Mouse (Mus musculus): ENCODE measurements at regions not wholly inside any gene's neighbourhood (a gene's known extent, or its start where the extent isn't known, plus 50 kb on each side); places are given as distances from the start of the nearest gene placed in this dataset.

DNA sequence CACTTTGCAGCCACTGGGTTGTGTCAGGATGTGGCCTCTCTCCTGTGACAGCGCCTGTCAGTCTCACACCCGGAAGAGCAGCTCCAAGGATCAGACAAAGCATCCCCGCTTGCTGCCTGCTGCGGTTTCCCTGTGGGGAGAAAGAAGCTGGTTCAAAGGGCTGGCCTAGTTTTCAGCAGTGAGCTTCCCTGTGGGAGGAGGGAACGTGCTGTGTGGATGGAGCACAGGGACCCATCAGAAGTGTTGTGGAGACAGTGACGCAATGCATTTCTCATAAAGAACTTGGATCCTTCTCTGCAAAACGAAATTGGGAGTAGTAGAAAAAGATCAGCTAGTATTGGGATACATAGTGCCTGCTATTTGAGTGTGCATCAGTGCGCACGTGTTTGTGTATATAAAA lies 1939.9 kb upstream of the Lrrc6 start:
- DNase-seq, result no peak

DNA sequence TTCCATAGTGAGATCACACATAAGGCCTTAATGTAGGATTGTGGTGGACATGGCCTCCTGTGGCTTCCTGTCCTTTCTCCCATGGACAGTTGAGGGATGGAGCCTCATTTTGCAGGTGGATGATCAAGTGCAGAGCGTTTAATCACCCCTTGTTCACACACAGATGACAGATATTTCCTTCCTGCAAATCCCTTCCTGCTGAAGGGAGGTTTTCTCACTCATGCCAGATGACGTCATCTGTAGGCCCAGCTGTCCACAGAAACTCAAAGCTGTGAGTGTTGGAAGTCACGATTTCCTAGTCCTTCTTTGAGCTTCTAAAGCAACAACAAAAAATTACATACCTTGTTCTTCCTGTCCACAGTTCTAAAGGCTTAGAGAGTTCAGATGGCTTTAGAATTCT lies 1935.3 kb upstream of the Lrrc6 start:
- DNase-seq, result no peak

DNA sequence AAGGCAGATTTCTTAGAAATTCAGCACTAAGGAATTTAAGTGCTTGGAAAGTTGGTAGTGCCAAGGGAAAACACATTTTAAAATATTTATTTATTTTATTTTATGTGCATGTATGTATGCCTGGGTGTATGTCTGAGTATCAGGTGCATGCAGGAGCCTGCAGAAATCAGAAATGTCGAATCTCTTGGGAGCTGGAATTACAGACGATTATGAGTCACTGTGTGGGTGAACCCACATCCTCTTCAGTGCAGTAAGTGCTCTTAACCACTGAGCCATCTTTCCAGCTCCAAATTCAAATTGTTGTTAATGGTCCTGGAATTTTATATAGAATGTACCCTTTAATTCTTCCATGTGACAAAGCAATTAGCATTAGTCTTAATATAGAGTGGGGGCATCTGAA lies 1930.5 kb upstream of the Lrrc6 start:
- DNase-seq, result no peak

DNA sequence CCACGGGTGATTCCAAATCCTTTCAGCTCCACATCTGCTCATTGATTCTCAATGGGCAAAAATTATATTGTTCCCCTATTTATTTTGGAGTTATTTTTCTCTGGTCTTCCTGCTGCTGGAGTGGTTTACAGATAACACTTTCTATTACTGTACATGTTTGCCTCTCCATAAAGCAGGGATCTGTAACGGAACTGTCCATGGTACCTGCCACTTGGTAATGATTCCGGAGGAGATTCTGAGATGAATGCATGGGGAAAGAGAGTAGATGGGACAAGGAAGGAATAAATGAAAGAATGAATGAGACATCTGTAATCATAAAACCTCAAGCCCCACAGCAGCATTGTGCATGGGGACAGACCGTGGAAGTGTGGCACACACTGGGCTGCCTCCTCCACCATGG lies 1929.8 kb upstream of the Lrrc6 start:
- DNase-seq, result peak; percentile 48

GRCm38 (mm10) chr15:68428444-68429228 lies 1927.9 kb upstream of the Lrrc6 start:
- peak; percentile 67 for DNase-seq

DNA sequence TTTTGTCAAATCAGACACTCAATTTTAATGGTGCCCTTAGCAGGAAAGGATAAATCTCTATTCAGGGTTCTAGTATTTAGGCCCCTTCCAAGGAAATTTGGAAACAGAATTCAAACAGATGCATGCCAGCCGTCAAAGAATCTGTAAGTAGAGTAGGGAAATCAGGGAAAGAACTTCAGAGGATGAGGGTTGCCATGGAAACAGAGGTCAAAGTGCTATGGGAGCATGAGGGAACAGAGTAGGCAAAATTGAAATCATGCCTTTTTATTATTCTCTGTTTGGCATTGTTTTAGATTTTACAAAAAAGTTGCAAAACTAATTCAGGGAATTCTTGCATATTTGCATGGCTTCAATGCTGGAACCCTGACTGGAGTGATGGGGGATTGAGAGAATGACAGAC lies 1916.4 kb upstream of the Lrrc6 start:
- DNase-seq, result no peak

DNA sequence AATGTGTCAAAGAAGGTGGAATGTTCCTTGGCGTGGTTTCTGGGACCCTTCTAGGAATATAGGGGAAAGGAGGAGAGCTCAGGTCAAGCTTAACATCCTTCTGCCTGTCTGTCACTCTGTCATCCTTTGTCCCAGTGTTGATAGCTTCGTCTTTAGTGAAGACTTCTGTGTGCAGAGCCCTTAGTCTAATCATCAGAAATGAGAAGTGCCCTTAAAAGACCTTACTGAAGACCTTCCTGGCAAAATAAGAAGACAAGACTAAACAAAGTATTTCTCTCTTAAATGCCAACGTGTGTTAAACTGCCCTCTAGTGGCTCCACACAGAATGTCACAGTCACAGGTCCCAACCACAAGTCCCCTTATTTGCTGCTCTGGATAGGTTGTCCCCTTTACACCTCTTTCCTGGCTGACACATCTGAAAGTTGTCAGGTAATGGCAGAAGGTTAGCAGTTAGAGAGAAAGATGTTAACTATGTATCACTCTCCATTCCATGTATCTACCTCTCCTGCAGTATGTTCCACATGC lies 1914.8 kb upstream of the Lrrc6 start:
- DNase-seq, result peak; percentile 56

DNA sequence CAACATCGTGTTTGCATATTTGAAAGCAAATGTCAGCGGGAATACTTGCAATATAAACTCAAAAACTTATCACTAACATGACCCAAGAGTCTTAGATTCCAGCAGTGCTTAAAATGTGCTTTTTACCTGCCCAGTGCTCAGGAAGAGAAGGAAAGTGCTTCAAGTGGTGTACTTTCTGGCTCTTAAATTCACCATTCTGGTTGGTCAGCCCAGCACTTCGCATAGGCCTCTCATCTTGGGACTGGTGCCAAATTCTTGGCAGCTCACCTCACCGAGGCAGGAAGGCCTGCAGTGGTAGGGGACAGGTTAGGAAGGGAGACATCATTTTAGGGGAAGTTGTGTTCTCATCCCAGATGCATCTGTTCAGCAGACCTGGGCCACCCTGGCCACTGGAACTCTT lies 1913.3 kb upstream of the Lrrc6 start:
- DNase-seq, result no peak

GRCm38 (mm10) chr15:68412697-68413096 lies 1912.0 kb upstream of the Lrrc6 start:
- DNase-seq, result no peak

GRCm38 (mm10) chr15:68412156-68412555 lies 1911.4 kb upstream of the Lrrc6 start:
- no peak for DNase-seq

DNA sequence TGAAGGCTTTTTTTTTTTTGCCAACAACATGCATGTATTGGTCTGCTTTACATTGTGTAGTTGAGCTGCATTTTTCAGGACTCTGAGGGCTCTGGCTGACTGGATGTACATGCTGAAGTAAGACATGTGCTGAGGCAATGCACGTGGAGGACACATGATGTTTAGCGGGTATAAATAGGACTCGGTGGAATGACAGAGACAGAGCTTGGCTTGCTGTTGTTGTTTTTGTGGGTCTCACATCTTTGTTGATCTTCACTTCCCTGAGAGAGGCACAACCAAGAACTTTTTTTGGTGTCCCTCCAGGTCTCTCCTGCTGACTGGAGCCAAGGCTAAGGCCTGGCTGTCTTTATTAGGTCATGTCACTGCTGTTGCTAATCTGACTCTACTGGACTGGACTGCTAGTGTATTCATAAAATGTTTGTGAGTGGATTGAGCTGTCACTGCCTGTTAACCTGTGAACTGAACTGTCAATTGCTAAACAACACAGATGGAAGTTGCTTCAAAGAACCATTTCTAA lies 1902.9 kb upstream of the Lrrc6 start:
- no peak for DNase-seq

GRCm38 (mm10) chr15:68401726-68402125 lies 1901.0 kb upstream of the Lrrc6 start:
- DNase-seq, result no peak

- no peak for DNase-seq
Observed at GRCm38 (mm10) chr15:68401006-68401405, 1900.3 kb upstream of the Lrrc6 start.

DNA sequence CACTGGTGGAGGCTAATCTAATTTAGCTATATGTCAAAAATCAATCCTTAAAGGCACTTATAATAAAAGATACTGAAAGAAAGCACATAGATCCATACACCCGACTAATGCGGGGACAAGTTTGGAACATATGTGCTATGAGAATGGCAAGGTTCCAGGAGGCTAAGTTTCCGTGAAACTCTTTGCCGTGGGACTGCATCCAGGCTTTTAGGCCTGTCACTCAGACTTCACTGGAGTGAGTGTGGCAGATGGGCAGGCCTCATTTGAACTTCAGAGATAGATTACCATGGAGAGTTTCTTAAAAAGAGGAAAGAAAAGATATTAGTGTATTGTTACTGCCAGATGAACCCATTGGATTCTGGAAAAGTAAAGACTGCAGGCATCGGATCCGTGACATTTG lies 1895.9 kb upstream of the Lrrc6 start:
- no peak for DNase-seq

- DNase-seq, result peak; percentile 32
Observed at GRCm38 (mm10) chr15:68394749-68395148, 1894.0 kb upstream of the Lrrc6 start.

DNA sequence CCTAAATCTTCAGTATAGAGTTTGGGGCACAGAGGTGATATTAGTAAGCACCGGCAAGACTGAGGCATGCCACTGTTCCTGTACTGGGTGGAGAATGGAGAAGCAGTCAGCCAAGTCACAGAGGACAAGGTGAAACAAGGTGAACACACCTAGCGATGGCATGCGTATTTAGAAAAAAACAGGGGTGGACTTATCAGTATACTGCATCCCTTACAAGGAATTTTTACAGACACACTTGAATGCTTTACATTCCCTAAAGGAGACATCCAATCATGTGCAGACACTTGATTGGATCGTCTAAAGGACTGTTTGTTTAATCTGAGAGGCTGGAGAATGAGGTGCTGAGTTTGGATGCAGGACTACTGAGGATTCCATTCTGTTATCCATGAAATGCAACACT lies 1893.4 kb upstream of the Lrrc6 start:
- no peak for DNase-seq

DNA sequence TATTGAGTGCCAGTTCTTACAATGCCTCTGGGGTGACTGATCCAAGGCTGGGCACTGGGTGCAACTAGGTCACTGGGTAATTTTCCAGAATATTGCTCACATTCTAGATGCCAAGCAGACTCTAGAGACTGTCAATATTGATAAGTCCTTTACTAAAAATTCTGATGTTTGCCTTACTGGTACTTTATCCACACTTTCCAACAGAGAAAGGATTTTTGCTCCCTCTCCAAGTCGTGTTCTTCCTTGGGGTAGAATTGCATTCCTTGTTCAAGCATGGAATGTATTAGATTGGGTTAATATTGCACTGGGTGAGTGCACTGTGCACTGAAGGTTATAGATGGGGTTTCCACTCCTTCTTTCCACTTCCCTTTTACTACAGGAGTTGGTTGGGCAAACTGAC lies 1891.0 kb upstream of the Lrrc6 start:
- no peak for DNase-seq

DNA sequence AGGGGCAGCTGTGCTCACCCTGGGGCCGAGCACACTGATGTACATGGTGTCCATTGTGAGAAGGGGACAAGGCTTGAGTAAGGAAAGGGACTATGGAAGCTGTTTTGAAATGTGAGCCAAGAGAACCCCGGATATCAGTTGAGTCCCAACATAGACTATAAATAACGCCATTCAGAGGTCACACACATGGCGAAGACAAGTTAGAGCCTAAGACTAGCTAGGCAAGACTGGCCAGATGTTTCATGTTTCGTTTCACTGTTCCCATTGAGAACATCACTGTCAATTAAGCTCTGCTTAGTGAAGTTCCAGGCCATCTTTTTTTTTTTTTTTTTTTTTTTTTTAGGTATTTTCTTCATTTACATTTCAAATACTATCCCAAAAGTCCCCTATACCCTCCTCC lies 1889.1 kb upstream of the Lrrc6 start:
- DNase-seq, result no peak

GRCm38 (mm10) chr15:68387349-68388065 lies 1886.8 kb upstream of the Lrrc6 start:
- no peak for DNase-seq

- DNase-seq, result no peak
Observed at GRCm38 (mm10) chr15:68384571-68385335, 1884.0 kb upstream of the Lrrc6 start.

GRCm38 (mm10) chr15:68375166-68375565 lies 1874.5 kb upstream of the Lrrc6 start:
- no peak for DNase-seq

- no peak for DNase-seq
Observed at GRCm38 (mm10) chr15:68366816-68367215, 1866.1 kb upstream of the Lrrc6 start.
